Mouse (Mus musculus) midbrain, embryonic 13.5 days (tissue): ENCODE measurements around the gene Slc38a4. TPM values are rescaled to one million over a fixed set of nuclear protein-coding genes. Genes with fewer than 3 reads are reported as not detected.

Experiments used
- ATAC-seq: fragments of 200-750 bp; cut with Nextera tagmentation; 2 replicates; pipeline ENCODE4 v1.8.0; 2017; ENCODE audit warnings: mild to moderate bottlenecking, moderate TSS enrichment, moderate library complexity
- H3K27ac ChIP-seq: fragments of 300-500 bp; sonication (generic); 2 replicates; pipeline ENCODE4 v1.5.1; 2015; ENCODE audit warnings: inconsistent platforms, mild to moderate bottlenecking, moderate library complexity
- H3K27me3 ChIP-seq: fragments of 300-500 bp; sonication (generic); 2 replicates; pipeline ENCODE4 v1.6.1; 2015; ENCODE audit warnings: mild to moderate bottlenecking, inconsistent platforms
- H3K36me3 ChIP-seq: fragments of 300-500 bp; sonication (generic); 2 replicates; pipeline ENCODE4 v1.6.1; 2015; ENCODE audit warnings: mild to moderate bottlenecking, inconsistent platforms
- H3K4me1 ChIP-seq: fragments of 300-500 bp; sonication (generic); replicated peaks from 2 replicates; pipeline ENCODE4 v1.6.1; 2015; ENCODE audit warnings: inconsistent platforms
- H3K4me2 ChIP-seq: fragments of 300-500 bp; sonication (generic); replicated peaks from 2 replicates; pipeline ENCODE4 v1.6.1; 2015; ENCODE audit warnings: moderate library complexity, mild to moderate bottlenecking, inconsistent platforms
- H3K4me3 ChIP-seq: fragments of 300-500 bp; sonication (generic); replicated peaks from 2 replicates; pipeline ENCODE4 v1.5.1; 2015; ENCODE audit warnings: mild to moderate bottlenecking, inconsistent platforms
- H3K9ac ChIP-seq: fragments of 300-500 bp; sonication (generic); replicated peaks from 2 replicates; pipeline ENCODE4 v1.6.1; 2015; ENCODE audit warnings: mild to moderate bottlenecking, inconsistent platforms
- H3K9me3 ChIP-seq: fragments of 300-500 bp; sonication (generic); 2 replicates; pipeline ENCODE4 v1.6.1; 2016; ENCODE audit warnings: mild to moderate bottlenecking, inconsistent platforms
- WGBS: fragments of 180-500 bp; shearing (Covaris S2); methylation state at CpG from one replicate; pipeline ENCODE4 v1.1.7; 2015; 5-methylcytosine and 5-hydroxymethylcytosine counted together
- polyA plus RNA-seq: library from polyadenylated mRNA; unstranded; fragments of >200 nt; fragmentation: Nextera tagmentation; extraction: Ambion mirVana; gene quantifications from 2 replicates; pipeline ENCODE4 v1.2.1, GENCODE M21; 2015

Slc38a4 gene
- polyA plus RNA-seq, 1 experiment from 2014 or later, result 4.0 TPM

DNA sequence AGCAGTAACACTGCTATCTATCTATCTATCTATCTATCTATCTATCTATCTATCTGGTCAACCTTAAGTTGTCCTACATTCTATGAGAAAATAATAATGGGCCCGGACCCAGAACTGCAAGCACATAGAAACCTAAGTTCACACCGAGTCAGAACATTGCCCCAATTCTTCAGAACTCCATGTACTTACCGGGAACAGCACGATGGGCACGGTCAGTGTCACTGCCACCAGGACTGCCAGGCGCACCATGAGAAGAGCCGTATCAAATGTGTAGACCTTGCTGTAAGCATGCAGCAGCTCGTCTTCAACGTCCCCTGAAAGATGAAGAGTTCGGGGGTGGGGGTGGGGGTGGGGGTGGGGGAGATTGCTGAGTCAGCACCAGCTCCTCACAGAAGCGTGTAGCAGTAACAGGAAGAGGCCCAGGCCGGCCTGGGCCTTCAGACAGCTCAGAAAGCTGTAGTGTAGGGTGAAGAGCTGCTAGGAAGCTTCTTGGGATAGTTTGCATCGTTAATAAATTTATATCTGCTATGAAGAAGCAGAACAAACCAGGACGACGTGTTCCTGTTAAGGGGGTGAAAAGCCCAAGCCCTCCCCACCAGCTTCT, 50.0 kb downstream of the Slc38a4 start:
- Histone ChIP-seq H3K27ac (no peak overlapping the region), H3K9ac (no peak overlapping the region), H3K36me3 (no peaks in the 10 kb centered on the region), H3K27me3 (no peaks in the 10 kb centered on the region), H3K4me3 (no peak overlapping the region), H3K4me1 (no peaks in the 10 kb centered on the region), H3K9me3 (no peaks in the 10 kb centered on the region), H3K4me2 (no peak overlapping the region)
- no peak for ATAC-seq
- 92% methylated on average over 15 of the region's 15 CpGs for WGBS

DNA sequence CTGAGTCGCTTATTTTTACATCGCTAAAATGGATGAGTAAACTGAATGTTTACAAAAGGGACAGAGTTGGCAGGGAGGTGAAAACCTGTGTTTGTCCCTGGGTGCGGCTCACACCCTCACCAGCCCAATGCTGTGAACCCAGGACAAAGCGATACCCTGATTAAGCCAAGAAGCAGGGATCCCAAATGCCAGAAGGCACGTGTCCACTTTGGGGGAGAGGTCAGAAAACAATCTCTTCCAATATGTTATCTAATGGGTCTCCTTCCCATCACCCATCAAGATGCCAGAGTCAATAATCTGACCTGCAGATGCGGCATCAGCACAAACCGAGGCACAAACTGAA, 51.3 kb downstream of the Slc38a4 start:
- Histone ChIP-seq H3K9me3 (no peaks in the 10 kb centered on the region), H3K4me1 (no peaks in the 10 kb centered on the region), H3K36me3 (no peaks in the 10 kb centered on the region), H3K4me2 (no peak overlapping the region), H3K27ac (no peak overlapping the region), H3K4me3 (no peak overlapping the region), H3K9ac (no peak overlapping the region), H3K27me3 (no peaks in the 10 kb centered on the region)
- ATAC-seq, result no peak
- WGBS, result 92% methylated on average over 7 of the region's 7 CpGs

GRCm38 (mm10) chr15:97003851-97004524, 51.8 kb downstream of the Slc38a4 start:
- Histone ChIP-seq H3K4me3 (no peak overlapping the region), H3K4me1 (no peaks in the 10 kb centered on the region), H3K4me2 (no peak overlapping the region), H3K9ac (no peak overlapping the region), H3K27me3 (no peaks in the 10 kb centered on the region), H3K9me3 (no peaks in the 10 kb centered on the region), H3K27ac (no peak overlapping the region), H3K36me3 (no peaks in the 10 kb centered on the region)
- no peak for ATAC-seq
- 84% methylated on average over 10 of the region's 10 CpGs for WGBS

DNA sequence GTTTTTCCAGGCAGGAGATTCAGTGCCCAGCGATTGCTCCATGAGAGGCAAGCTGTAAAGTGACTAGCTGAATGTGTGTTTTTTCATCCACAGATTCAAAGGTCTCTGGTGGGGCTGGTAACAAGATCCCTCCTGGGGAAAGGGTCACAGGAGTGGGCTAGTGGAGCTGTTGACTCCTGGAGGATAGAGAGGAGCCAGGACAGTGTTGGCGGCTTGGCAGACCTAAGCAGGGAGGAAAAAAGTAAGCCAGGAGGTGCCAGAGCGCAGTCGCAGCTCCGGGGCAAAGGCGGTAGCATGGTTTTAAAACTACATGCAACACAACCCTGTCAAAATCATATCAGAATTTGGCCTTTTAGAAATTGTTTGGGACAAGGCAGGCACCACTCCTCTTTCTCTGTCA, 52.6 kb downstream of the Slc38a4 start:
- peak overlapping the region; percentile 21 for H3K4me2 ChIP-seq
- H3K27ac ChIP-seq, result no peak overlapping the region
- peak overlapping the region; percentile 25 for H3K4me3 ChIP-seq
- no peaks in the 10 kb centered on the region for H3K27me3 ChIP-seq
- 77% methylated on average over 6 of the region's 6 CpGs for WGBS
- no peaks in the 10 kb centered on the region for H3K9me3 ChIP-seq
- no peaks in the 10 kb centered on the region for H3K4me1 ChIP-seq
- no peak overlapping the region for H3K9ac ChIP-seq
- no peak for ATAC-seq
- H3K36me3 ChIP-seq, result no peaks in the 10 kb centered on the region

- WGBS, result 68% methylated on average over 12 of the region's 12 CpGs
- no peak for ATAC-seq
- Histone ChIP-seq H3K9me3 (no peaks in the 10 kb centered on the region), H3K4me2 (peak overlapping the region; percentile 21), H3K36me3 (no peaks in the 10 kb centered on the region), H3K4me1 (no peaks in the 10 kb centered on the region), H3K9ac (no peak overlapping the region), H3K27ac (no peak overlapping the region), H3K27me3 (no peaks in the 10 kb centered on the region), H3K4me3 (peak overlapping the region; percentile 25)
Measured at GRCm38 (mm10) chr15:97002752-97003151, 53.0 kb downstream of the Slc38a4 start.

DNA sequence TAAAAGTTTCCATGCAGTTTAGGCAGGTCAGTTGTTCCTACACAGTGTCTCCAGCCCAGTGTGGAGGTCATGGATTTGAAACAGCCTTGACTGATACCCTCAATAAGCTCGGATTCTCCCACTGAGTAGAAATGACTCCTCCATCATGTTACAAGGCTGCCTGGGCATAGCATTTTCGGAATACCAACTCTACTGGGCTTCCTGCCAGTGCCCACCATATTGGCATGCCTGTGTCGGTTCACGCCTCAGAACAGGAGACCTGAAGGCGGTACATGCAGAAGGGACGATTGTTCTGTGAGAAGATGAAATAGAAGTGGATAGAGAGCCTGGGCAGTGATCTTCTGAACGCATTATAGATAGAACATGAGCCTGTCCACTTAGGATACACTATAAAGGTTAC, 53.9 kb downstream of the Slc38a4 start:
- Histone ChIP-seq H3K4me1 (no peaks in the 10 kb centered on the region), H3K27me3 (no peaks in the 10 kb centered on the region), H3K9ac (no peak overlapping the region), H3K4me3 (no peak overlapping the region), H3K9me3 (no peaks in the 10 kb centered on the region), H3K4me2 (no peak overlapping the region), H3K27ac (no peak overlapping the region), H3K36me3 (no peaks in the 10 kb centered on the region)
- WGBS, result 93% methylated on average over 7 of the region's 7 CpGs
- no peak for ATAC-seq

DNA sequence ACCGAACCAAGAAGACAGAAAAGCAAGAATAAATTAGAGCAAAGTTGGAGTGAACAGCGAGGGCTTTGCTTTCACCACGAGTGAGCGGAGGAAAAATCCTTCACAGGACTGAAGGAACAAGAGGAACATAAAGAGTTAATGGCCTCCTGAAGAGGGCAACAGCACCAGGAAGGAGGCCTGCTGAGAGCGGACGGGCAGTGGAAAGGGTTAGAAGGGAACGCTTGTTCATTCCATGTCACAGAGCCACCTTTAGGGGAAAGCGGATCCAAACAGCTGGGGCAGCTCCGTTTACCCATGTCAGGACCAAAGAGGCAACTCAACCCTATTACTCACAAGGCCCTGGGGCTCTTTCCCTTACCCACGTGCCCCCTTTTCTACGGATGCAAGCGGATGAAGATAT, 54.3 kb downstream of the Slc38a4 start:
- Histone ChIP-seq H3K9me3 (no peaks in the 10 kb centered on the region), H3K27me3 (no peaks in the 10 kb centered on the region), H3K27ac (no peak overlapping the region), H3K4me3 (no peak overlapping the region), H3K4me2 (no peak overlapping the region), H3K4me1 (no peaks in the 10 kb centered on the region), H3K36me3 (no peaks in the 10 kb centered on the region), H3K9ac (no peak overlapping the region)
- WGBS, result 66% methylated on average over 12 of the region's 12 CpGs
- no peak for ATAC-seq

GRCm38 (mm10) chr15:97000319-97001251, 55.2 kb downstream of the Slc38a4 start:
- H3K4me1 ChIP-seq, result no peaks in the 10 kb centered on the region
- 69% methylated on average over 17 of the region's 17 CpGs for WGBS

DNA sequence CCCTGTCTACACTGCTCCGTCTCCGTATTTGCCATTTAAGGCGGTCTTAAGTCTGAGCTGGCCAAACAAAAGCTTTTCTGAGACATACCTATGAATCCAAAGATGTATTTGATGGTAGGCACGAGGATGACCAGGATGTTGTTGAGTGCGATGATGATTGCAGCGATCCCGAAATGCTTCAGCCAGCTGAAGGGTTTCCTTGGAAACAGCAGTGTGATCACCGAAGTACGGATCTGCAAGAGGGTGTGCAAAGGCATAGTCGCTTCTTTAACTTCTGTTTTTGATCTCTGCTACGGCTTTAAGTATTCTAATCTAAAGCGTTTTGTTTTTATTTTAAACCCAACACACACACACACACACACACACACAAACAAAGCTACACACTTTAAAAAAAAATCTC, 56.4 kb downstream of the Slc38a4 start:
- H3K27me3 ChIP-seq, result no peaks in the 10 kb centered on the region
- 61% methylated on average over 12 of the region's 12 CpGs for WGBS
- H3K4me1 ChIP-seq, result no peaks in the 10 kb centered on the region
- H3K27ac ChIP-seq, result no peak overlapping the region
- H3K9me3 ChIP-seq, result no peaks in the 10 kb centered on the region
- H3K4me3 ChIP-seq, result no peak overlapping the region
- H3K36me3 ChIP-seq, result no peaks in the 10 kb centered on the region
- no peak overlapping the region for H3K9ac ChIP-seq
- ATAC-seq, result no peak
- no peak overlapping the region for H3K4me2 ChIP-seq

More at GRCm38 (mm10) chr15:97000319-97001251, 55.2 kb downstream of the Slc38a4 start:
- no peaks in the 10 kb centered on the region for H3K27me3 ChIP-seq
- H3K27ac ChIP-seq, result no peak overlapping the region
- H3K4me3 ChIP-seq, result no peak overlapping the region
- H3K9ac ChIP-seq, result no peak overlapping the region
- no peak for ATAC-seq
- H3K36me3 ChIP-seq, result no peaks in the 10 kb centered on the region
- no peaks in the 10 kb centered on the region for H3K9me3 ChIP-seq
- H3K4me2 ChIP-seq, result no peak overlapping the region

- no peaks in the 10 kb centered on the region for H3K27me3 ChIP-seq
- ATAC-seq, result no peak
- 67% methylated on average over 8 of the region's 8 CpGs for WGBS
- no peaks in the 10 kb centered on the region for H3K4me1 ChIP-seq
- no peak overlapping the region for H3K4me3 ChIP-seq
- no peak overlapping the region for H3K27ac ChIP-seq
- H3K9me3 ChIP-seq, result no peaks in the 10 kb centered on the region
- no peak overlapping the region for H3K9ac ChIP-seq
- no peak overlapping the region for H3K4me2 ChIP-seq
- H3K36me3 ChIP-seq, result no peaks in the 10 kb centered on the region
Measured at GRCm38 (mm10) chr15:96985618-96986017, 70.1 kb downstream of the Slc38a4 start.

DNA sequence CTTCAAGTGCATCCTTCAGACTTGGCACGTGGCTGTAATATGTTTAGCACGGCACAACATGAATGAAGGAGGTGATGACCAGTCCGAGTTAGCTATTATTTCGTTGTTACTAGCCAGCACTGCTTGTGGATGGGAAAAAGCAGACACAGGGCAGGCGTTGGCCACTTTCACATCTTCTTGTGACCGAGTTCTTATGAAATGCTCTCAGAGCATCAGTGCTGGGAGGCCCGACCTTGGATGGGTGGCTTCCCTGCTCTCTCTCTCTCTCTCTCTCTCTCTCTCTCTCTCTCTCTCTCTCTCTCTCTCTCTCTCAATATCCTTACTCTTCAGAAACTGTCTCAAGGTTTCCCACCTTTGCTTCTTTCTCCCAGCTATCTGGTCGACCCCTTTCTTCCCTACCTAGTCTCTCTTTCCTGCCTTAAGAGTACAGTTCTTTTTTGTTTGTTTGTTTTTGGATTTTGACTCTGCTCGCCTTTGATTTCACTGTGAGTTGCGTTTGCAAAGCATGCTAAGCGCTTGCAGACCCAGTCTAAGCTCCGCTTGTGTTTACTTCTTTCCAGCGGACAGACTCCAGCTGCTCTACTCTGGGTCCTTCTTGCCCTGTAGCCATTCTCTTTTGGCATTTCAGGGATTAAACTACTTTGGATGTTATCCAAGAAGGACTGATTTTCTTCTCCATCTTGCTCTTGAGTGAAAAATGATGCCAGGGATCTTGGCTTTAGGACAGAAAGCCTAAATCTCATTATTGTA, 72.0 kb downstream of the Slc38a4 start:
- H3K4me3 ChIP-seq, result no peak overlapping the region
- no peak overlapping the region for H3K27ac ChIP-seq
- H3K9me3 ChIP-seq, result no peaks in the 10 kb centered on the region
- no peak for ATAC-seq
- H3K4me1 ChIP-seq, result no peaks in the 10 kb centered on the region
- no peak overlapping the region for H3K4me2 ChIP-seq
- H3K36me3 ChIP-seq, result no peaks in the 10 kb centered on the region
- no peak overlapping the region for H3K9ac ChIP-seq
- WGBS, result 84% methylated on average over 13 of the region's 13 CpGs
- no peaks in the 10 kb centered on the region for H3K27me3 ChIP-seq

DNA sequence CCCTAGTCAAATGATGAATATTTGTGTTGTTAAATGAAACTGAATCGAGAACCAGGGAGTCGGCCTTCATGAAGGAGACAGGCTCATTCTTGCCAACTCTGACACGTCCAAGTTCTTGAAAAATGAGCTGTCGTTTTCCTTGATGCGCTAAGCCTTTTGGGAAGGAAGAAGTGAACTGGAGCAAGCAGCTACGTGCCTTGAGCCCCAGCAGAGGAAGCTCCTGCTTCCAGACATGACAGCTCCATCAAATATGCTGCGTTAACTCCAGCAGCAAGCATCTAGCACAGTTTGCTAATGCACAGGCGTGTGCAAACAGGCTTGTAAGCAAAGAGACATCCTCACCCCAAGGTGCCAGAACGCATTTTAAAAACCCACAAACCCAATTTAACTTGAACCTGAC, 80.6 kb downstream of the Slc38a4 start:
- no peak for ATAC-seq
- Histone ChIP-seq H3K27ac (no peak overlapping the region), H3K4me1 (no peaks in the 10 kb centered on the region), H3K9me3 (no peaks in the 10 kb centered on the region), H3K36me3 (no peaks in the 10 kb centered on the region), H3K9ac (no peak overlapping the region), H3K4me2 (no peak overlapping the region), H3K27me3 (no peaks in the 10 kb centered on the region), H3K4me3 (no peak overlapping the region)
- 86% methylated on average over 9 of the region's 9 CpGs for WGBS
